Mouse (Mus musculus): ENCODE results near the gene Gucy2c.

DNA sequence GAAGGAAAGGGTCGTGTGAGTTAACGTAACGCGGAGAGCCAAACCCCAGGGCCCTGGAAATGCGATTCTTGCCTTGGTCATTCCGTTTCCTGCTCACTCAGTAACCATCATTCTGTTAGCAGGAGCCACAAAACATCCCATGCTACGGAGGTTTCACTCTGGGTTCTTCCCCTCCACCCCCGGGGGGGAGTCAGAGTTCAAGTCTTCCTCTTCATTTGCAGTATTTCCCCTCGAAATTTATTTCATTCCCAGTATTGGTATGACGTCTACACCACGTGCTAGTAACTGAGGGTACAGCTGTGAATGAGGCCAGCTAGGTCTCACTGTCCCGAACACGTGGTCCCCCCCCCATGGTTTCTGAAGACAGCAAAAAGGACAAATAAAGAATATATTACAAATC lies 28.1 kb upstream of the Gucy2c start:
- TF ChIP-seq CTCF (IDR thresholded peaks at IDR 0.05; ENCODE audit: low read depth) (no peak), EP300 (IDR thresholded peaks at IDR 0.05; ENCODE audit: low read depth) (no peak)

Data from liver, embryonic 14.5 days (tissue).